Mouse (Mus musculus) myocyte (in vitro differentiated cells): ENCODE measurements at regions not wholly inside any gene's neighbourhood (a gene's known extent, or its start where the extent isn't known, plus 50 kb on each side); places are given as distances from the start of the nearest gene placed in this dataset.

Experiments
- CEBPB ChIP-seq: IDR thresholded peaks from 2 replicates; pipeline ENCODE4 v1.6.1; 2011; ENCODE audit warnings: mild to moderate bottlenecking, moderate library complexity; ENCODE audit not compliant: poor library complexity, insufficient read depth, severe bottlenecking
- E2F4 ChIP-seq: IDR thresholded peaks from one replicate; pipeline ENCODE4 v1.6.1; 2011; ENCODE audit warnings: mild to moderate bottlenecking, control low read depth, moderate library complexity; ENCODE audit not compliant: insufficient read depth
- MYOD1 ChIP-seq, 3 experiments: IDR thresholded peaks; one replicate each; pipeline ENCODE4 v1.6.1; 2011; ENCODE audit warnings: control low read depth in 2 of 3, low read depth in 2 of 3, mild to moderate bottlenecking in 2 of 3, moderate library complexity in 1 of 3; ENCODE audit not compliant: insufficient read length in 2 of 3, control insufficient read depth in 1 of 3
- MYOG ChIP-seq, 3 experiments: IDR thresholded peaks; one replicate each; pipeline ENCODE4 v1.6.1; 2011; ENCODE audit warnings: control low read depth in 2 of 3, low read depth in 2 of 3, mild to moderate bottlenecking in 2 of 3; ENCODE audit not compliant: insufficient read length in 2 of 3, control insufficient read depth in 1 of 3, insufficient read depth in 1 of 3
- POLR2A ChIP-seq: IDR thresholded peaks from one replicate; pipeline ENCODE4 v1.6.1; 2011; ENCODE audit warnings: low read depth, mild to moderate bottlenecking, control low read depth, moderate library complexity; ENCODE audit not compliant: insufficient read length
- SRF ChIP-seq: IDR thresholded peaks from one replicate; pipeline ENCODE4 v1.6.1; 2011; ENCODE audit warnings: low read depth; ENCODE audit not compliant: control insufficient read depth, insufficient read length

DNA sequence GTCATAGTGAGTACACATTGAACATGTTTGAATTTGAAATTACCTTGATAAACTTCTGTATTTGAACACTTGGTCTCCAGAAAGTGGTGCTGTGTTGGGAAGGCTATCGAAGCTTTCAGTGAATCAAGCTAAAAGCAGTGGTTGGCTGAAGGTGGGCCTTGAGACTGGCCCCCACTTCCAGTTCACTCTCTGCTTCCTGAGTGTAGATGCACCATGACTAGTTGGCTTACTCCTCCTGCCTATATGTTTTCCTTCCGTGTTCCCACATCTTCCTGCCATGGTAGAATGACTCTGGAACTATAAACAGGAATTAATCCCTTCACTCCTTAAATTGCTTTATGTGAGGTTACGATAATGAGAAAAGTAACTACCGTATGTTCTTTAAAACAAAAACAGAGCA is 522.4 kb upstream of the Frg1 start:
- TF ChIP-seq SRF (no peak), POLR2A (no peak), CEBPB (no peak), E2F4 (no peak), MYOG (IDR thresholded peaks at IDR 0.05; ENCODE audit: control insufficient read depth in 1 of 3, insufficient read depth in 1 of 3, insufficient read length in 2 of 3, low read depth in 2 of 3) (no peak), MYOD1 (IDR thresholded peaks at IDR 0.05; ENCODE audit: control insufficient read depth in 1 of 3, insufficient read length in 2 of 3, low read depth in 2 of 3) (no peak)
